In the genomic region with DNA sequence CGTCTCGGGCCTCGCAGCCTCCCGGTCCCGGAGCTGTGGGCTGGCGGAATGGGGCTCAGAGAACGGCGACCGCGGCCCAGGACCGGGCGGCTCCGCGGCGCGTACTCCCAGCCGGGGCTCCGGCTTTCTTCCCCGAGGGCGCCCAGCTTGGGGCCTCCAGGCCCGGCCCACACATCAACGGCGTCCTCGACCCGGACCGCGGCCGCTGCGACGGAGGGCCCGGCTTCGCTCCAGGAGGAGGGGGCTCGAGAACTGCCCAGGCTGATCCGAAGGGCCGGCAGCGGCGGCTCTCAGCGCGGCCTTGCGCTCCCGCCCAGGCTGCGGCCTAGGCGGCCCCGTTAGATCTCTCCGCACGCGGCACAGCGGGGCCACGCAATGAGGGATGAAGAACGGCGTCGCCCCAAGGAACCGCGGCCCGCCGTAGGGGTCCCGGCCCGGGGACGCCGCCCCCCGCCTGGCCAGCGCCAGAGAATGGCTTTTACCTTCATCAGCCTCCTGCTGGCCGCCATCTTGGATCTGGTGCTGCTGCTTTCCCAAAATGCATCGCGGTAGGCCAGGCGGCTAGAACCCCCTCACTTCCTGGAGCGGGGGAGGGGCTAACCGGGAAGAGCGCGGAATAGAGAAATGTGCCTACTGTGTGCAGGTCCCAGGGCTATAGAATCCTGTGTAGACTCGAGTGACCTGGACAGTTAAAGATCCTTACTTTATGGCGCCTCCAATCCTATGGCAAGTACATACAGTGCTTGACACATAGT, we compare ENCODE assay signal across 7 mouse cellular contexts. TPM values are rescaled to one million over a fixed set of nuclear protein-coding genes. Genes with fewer than 3 reads are reported as not detected.
DNase-seq lines count a peak whose midpoint lies in the region; ATAC-seq lines count a peak whose summit lies in the region.

No protein-coding gene starts in this region.

- peaks cover 2% of the 10 kb centered on the region; the same call in 1 of the 2 replicates for H3K27me3 ChIP-seq in embryonic facial prominence, embryonic 10.5 days (replicated peaks; ENCODE audit: low read depth, poor library complexity, severe bottlenecking)
- H3K27me3 ChIP-seq in midbrain, embryonic 11.5 days (ENCODE audit: control insufficient read depth, insufficient read depth, low read length), result no peaks in the 10 kb centered on the region

- H3K4me1 ChIP-seq in embryonic facial prominence, embryonic 10.5 days, result peaks cover 15% of the 10 kb centered on the region
- H3K4me1 ChIP-seq in midbrain, embryonic 11.5 days (ENCODE audit: control insufficient read depth, insufficient read depth, low read length), result peaks cover 13% of the 10 kb centered on the region

- under 1% methylated on average over 72 of the region's 72 CpGs for WGBS in embryonic facial prominence, embryonic 10.5 days
- under 1% methylated on average over 61 of the region's 72 CpGs for WGBS in midbrain, embryonic 11.5 days

- peak; percentile 81 for ATAC-seq in granulocyte monocyte progenitor cell, adult 5-6 weeks (replicated peaks; ENCODE audit: poor library complexity, severe bottlenecking)
- peak; percentile 89 for ATAC-seq in midbrain, embryonic 11.5 days (ENCODE audit: low FRiP score)

- intact Hi-C loops in left cerebral cortex, postnatal 4 days (cut with DNase I), result no loop called here

- H3K9me3 ChIP-seq in embryonic facial prominence, embryonic 10.5 days, result no peaks in the 10 kb centered on the region
- no peaks in the 10 kb centered on the region for H3K9me3 ChIP-seq in midbrain, embryonic 11.5 days (ENCODE audit: control insufficient read depth, low read length)

- DNase-seq in adrenal gland, postnatal 14 days, result peak; percentile 90
- DNase-seq in embryonic facial prominence, embryonic 10.5 days (ENCODE audit: low spot score), result peak; percentile 90
- DNase-seq in kidney, adult 11 months, result peak; percentile 76
- peak; percentile 85 for DNase-seq in left cerebral cortex, postnatal 4 days
- peak; percentile 98 for DNase-seq in midbrain, embryonic 11.5 days (ENCODE audit: low spot score, missing footprints)
- peak; percentile 60 for DNase-seq in skeletal muscle tissue, adult 2 months (ENCODE audit: low read depth, low spot score)

- peak overlapping the region; percentile 95 for H3K9ac ChIP-seq in midbrain, embryonic 11.5 days (ENCODE audit: low read length)

- peak overlapping the region; percentile 88 for H3K4me2 ChIP-seq in midbrain, embryonic 11.5 days

- peak overlapping the region; percentile 98 for H3K27ac ChIP-seq in embryonic facial prominence, embryonic 10.5 days (replicated peaks)
- 0 out of 2 replicates have a peak overlapping the region, but pooled peaks have one; percentile 3 for H3K27ac ChIP-seq in midbrain, embryonic 11.5 days (ENCODE audit: low read depth, low read length)

- H3K4me3 ChIP-seq in embryonic facial prominence, embryonic 10.5 days, result peak overlapping the region; percentile 97
- H3K4me3 ChIP-seq in midbrain, embryonic 11.5 days (ENCODE audit: low read depth, low read length), result peak overlapping the region; percentile 79

- H3K36me3 ChIP-seq in embryonic facial prominence, embryonic 10.5 days (replicated peaks), result peaks cover 22% of the 10 kb centered on the region
- no peaks in the 10 kb centered on the region for H3K36me3 ChIP-seq in midbrain, embryonic 11.5 days (ENCODE audit: control insufficient read depth, insufficient read depth, low read length)

RNA-seq across cellular contexts. Expression of a gene that starts 1.3 kb away (rescaled TPM):
- 190 and 193 TPM in 2 replicates for total RNA-seq in adrenal gland, postnatal 14 days (2021)
- polyA plus RNA-seq in embryonic facial prominence, embryonic 10.5 days (2016; fragmentation: Nextera tagmentation; extraction: Ambion mirVana), result 410 and 436 TPM in 2 replicates
- 213 and 244 TPM in 2 replicates for total RNA-seq in granulocyte monocyte progenitor cell, adult 5-6 weeks (2014; fragmentation: Nextera tagmentation)
- total RNA-seq in granulocyte monocyte progenitor cell, adult 5-6 weeks (2017), result 110 and 124 TPM in 2 replicates
- total RNA-seq in left cerebral cortex, postnatal 4 days (2021), result 100 to 1,000 TPM; 161 to 164 TPM
- 429 and 446 TPM in 2 replicates for polyA plus RNA-seq in midbrain, embryonic 11.5 days (2014; fragmentation: Nextera tagmentation; extraction: Ambion mirVana)

RNA-seq across cellular contexts. Expression of a gene that starts 7.3 kb away (rescaled TPM):
- total RNA-seq in adrenal gland, postnatal 14 days (2021), result 0.07 and 0.08 TPM in 2 replicates
- 0.70 and 0.79 TPM in 2 replicates for polyA plus RNA-seq in embryonic facial prominence, embryonic 10.5 days (2016; fragmentation: Nextera tagmentation; extraction: Ambion mirVana)
- total RNA-seq in granulocyte monocyte progenitor cell, adult 5-6 weeks (2014; fragmentation: Nextera tagmentation), result 0.92 and 1.6 TPM in 2 replicates
- 0.34 and 0.88 TPM in 2 replicates for total RNA-seq in granulocyte monocyte progenitor cell, adult 5-6 weeks (2017)
- total RNA-seq in left cerebral cortex, postnatal 4 days (2021), result 1 to 10 TPM; 2.8 to 3.2 TPM
- polyA plus RNA-seq in midbrain, embryonic 11.5 days (2014; fragmentation: Nextera tagmentation; extraction: Ambion mirVana), result 1.2 and 1.7 TPM in 2 replicates

RNA-seq across cellular contexts. Expression of a gene that starts 32.2 kb away (rescaled TPM):
- total RNA-seq in adrenal gland, postnatal 14 days (2021), result 2.7 and 3.2 TPM in 2 replicates
- 17.0 and 17.1 TPM in 2 replicates for polyA plus RNA-seq in embryonic facial prominence, embryonic 10.5 days (2016; fragmentation: Nextera tagmentation; extraction: Ambion mirVana)
- 2.3 and 5.0 TPM in 2 replicates for total RNA-seq in granulocyte monocyte progenitor cell, adult 5-6 weeks (2014; fragmentation: Nextera tagmentation)
- total RNA-seq in granulocyte monocyte progenitor cell, adult 5-6 weeks (2017), result 2.0 and 2.4 TPM in 2 replicates
- total RNA-seq in left cerebral cortex, postnatal 4 days (2021), result 10 to 100 TPM; 11.5 to 13.1 TPM
- 10.3 and 10.8 TPM in 2 replicates for polyA plus RNA-seq in midbrain, embryonic 11.5 days (2014; fragmentation: Nextera tagmentation; extraction: Ambion mirVana)

RNA-seq across cellular contexts. Expression of a gene that starts 54.1 kb away (rescaled TPM):
- total RNA-seq in adrenal gland, postnatal 14 days (2021), result 0.45 TPM in 1 of 2 replicates, not detected in the other
- 0.55 and 0.57 TPM in 2 replicates for polyA plus RNA-seq in embryonic facial prominence, embryonic 10.5 days (2016; fragmentation: Nextera tagmentation; extraction: Ambion mirVana)
- 3.7 and 7.8 TPM in 2 replicates for total RNA-seq in granulocyte monocyte progenitor cell, adult 5-6 weeks (2014; fragmentation: Nextera tagmentation)
- 1.0 and 3.0 TPM in 2 replicates for total RNA-seq in granulocyte monocyte progenitor cell, adult 5-6 weeks (2017)
- total RNA-seq in left cerebral cortex, postnatal 4 days (2021), result 1 to 10 TPM; 8.9 to 9.3 TPM
- 0.40 and 0.41 TPM in 2 replicates for polyA plus RNA-seq in midbrain, embryonic 11.5 days (2014; fragmentation: Nextera tagmentation; extraction: Ambion mirVana)

RNA-seq across cellular contexts. Expression of a gene that starts 56.7 kb away (rescaled TPM):
- 3.4 and 4.1 TPM in 2 replicates for total RNA-seq in adrenal gland, postnatal 14 days (2021)
- 6.7 and 7.5 TPM in 2 replicates for polyA plus RNA-seq in embryonic facial prominence, embryonic 10.5 days (2016; fragmentation: Nextera tagmentation; extraction: Ambion mirVana)
- 19.4 and 28.6 TPM in 2 replicates for total RNA-seq in granulocyte monocyte progenitor cell, adult 5-6 weeks (2014; fragmentation: Nextera tagmentation)
- total RNA-seq in granulocyte monocyte progenitor cell, adult 5-6 weeks (2017), result 26.5 and 41.3 TPM in 2 replicates
- total RNA-seq in left cerebral cortex, postnatal 4 days (2021), result 10 to 100 TPM; 71.3 to 74.5 TPM
- polyA plus RNA-seq in midbrain, embryonic 11.5 days (2014; fragmentation: Nextera tagmentation; extraction: Ambion mirVana), result 6.8 and 9.2 TPM in 2 replicates

Comparison
In these comparisons a context has a peak if more than half of its experiments do, and no peak if none do; other contexts are left out.
1. Peak in every context shown above with its lines: DNase-seq, ATAC-seq, H3K4me3 ChIP-seq and H3K27ac ChIP-seq.